Mouse (Mus musculus): ENCODE data around the gene Rtkn. TPM values are rescaled to one million over a fixed set of nuclear protein-coding genes. Genes with fewer than 3 reads are reported as not detected.
A peak's percentile ranks its signal among the peaks of the same experiment; 100 is the strongest.
"Not testable (repeated sequence)": the region's sequence is repeated elsewhere in the genome, so short reads cannot be mapped to it uniquely, and the experiment has no call there.

Rtkn gene
- total RNA-seq, 2 experiments from 2014 or later = 36.2 to 36.5 TPM

- peak; percentile 68 to 73 for DNase-seq (ENCODE audit: low spot score in 2 of 2)
Measured at GRCm38 (mm10) chr6:83137576-83137950, 2.3 kb downstream of the Rtkn start.

- DNase-seq (ENCODE audit: low spot score in 2 of 2) = no peak
Measured at GRCm38 (mm10) chr6:83138056-83138455, 2.8 kb downstream of the Rtkn start.

- no peak for DNase-seq (ENCODE audit: low spot score in 2 of 2)
Measured at GRCm38 (mm10) chr6:83140044-83140443, 4.8 kb downstream of the Rtkn start.

GRCm38 (mm10) chr6:83141636-83142035 is 6.4 kb downstream of the Rtkn start:
- DNase-seq (ENCODE audit: low spot score in 2 of 2) = no peak

GRCm38 (mm10) chr6:83142211-83142731 is 7.0 kb downstream of the Rtkn start:
- DNase-seq (ENCODE audit: low spot score in 2 of 2) = peak; percentile 61 to 70

- no peak for DNase-seq (ENCODE audit: low spot score in 2 of 2)
Measured at GRCm38 (mm10) chr6:83142886-83143285, 7.6 kb downstream of the Rtkn start.

- DNase-seq (ENCODE audit: low spot score in 2 of 2) = no peak
Measured at GRCm38 (mm10) chr6:83145209-83145608, 9.9 kb downstream of the Rtkn start.

GRCm38 (mm10) chr6:83145805-83146204 is 10.5 kb downstream of the Rtkn start:
- no peak for DNase-seq (ENCODE audit: low spot score in 2 of 2)

- no peak for DNase-seq (ENCODE audit: low spot score in 2 of 2)
Measured at GRCm38 (mm10) chr6:83147280-83147679, 12.0 kb downstream of the Rtkn start.

GRCm38 (mm10) chr6:83151721-83152120 is 16.5 kb downstream of the Rtkn start:
- DNase-seq (ENCODE audit: low spot score in 2 of 2) = no peak

GRCm38 (mm10) chr6:83153038-83153437 is 17.8 kb downstream of the Rtkn start:
- no peak for DNase-seq (ENCODE audit: low spot score in 2 of 2)

- no peak for DNase-seq (ENCODE audit: low spot score in 2 of 2)
Measured at GRCm38 (mm10) chr6:83153485-83153884, 18.2 kb downstream of the Rtkn start.

GRCm38 (mm10) chr6:83155552-83156238 is 20.4 kb downstream of the Rtkn start:
- DNase-seq (ENCODE audit: low spot score in 2 of 2) = no peak

GRCm38 (mm10) chr6:83156259-83156684 is 21.0 kb downstream of the Rtkn start, which contains the start of the genes Wdr54 and 1700003E16Rik:
TSS of gene Wdr54 (minus strand) at chr6:83156397.
TSS of gene 1700003E16Rik (plus strand) at chr6:83156404.
- peak; percentile 77 to 82 for DNase-seq (ENCODE audit: low spot score in 2 of 2)

- not testable (repeated sequence) for DNase-seq (ENCODE audit: low spot score in 2 of 2)
Measured at GRCm38 (mm10) chr6:83159456-83159855, 24.2 kb downstream of the Rtkn start.

GRCm38 (mm10) chr6:83161442-83161841 is 26.2 kb downstream of the Rtkn start:
- DNase-seq (ENCODE audit: low spot score in 2 of 2) = no peak

GRCm38 (mm10) chr6:83161921-83162641 is 26.8 kb downstream of the Rtkn start:
- peak in 1 of 2 experiments; percentile 12 for DNase-seq (ENCODE audit: low spot score in 2 of 2)

GRCm38 (mm10) chr6:83162701-83163100 is 27.4 kb downstream of the Rtkn start:
- peak; percentile 70 to 77 for DNase-seq (ENCODE audit: low spot score in 2 of 2)

- DNase-seq (ENCODE audit: low spot score in 2 of 2) = no peak
Measured at GRCm38 (mm10) chr6:83165026-83165606, 29.9 kb downstream of the Rtkn start.

- peak; percentile 93 to 95 for DNase-seq (ENCODE audit: low spot score in 2 of 2)
Measured at GRCm38 (mm10) chr6:83165607-83166242, 30.5 kb downstream of the Rtkn start, which contains the start of gene Dctn1. TSS of gene Dctn1 (plus strand) at chr6:83165920.

GRCm38 (mm10) chr6:83166243-83166630 is 31.0 kb downstream of the Rtkn start:
- DNase-seq (ENCODE audit: low spot score in 2 of 2) = no peak
